Mouse (Mus musculus) G1E (cell line): ENCODE results near the gene Slc16a11.

Experiments used
- CTCF ChIP-seq: IDR thresholded peaks from 2 replicates; pipeline ENCODE4 v1.5.1; 2012; ENCODE audit warnings: low read depth, low read length, inconsistent platforms, mixed read lengths
- GATA1 ChIP-seq: IDR thresholded peaks from 2 replicates; pipeline ENCODE4 v1.6.1; 2012; ENCODE audit warnings: borderline replicate concordance, low read length, inconsistent platforms, mixed read lengths
- POLR2AphosphoS5 ChIP-seq: IDR thresholded peaks from 2 replicates; pipeline ENCODE4 v1.6.1; 2012; ENCODE audit warnings: low read depth, low read length, inconsistent platforms; ENCODE audit not compliant: insufficient replicate concordance
- TAL1 ChIP-seq: conservative IDR thresholded peaks from 2 replicates; pipeline ENCODE4 v1.6.1; 2012; ENCODE audit warnings: low read depth, low read length, inconsistent platforms, mixed read lengths

DNA sequence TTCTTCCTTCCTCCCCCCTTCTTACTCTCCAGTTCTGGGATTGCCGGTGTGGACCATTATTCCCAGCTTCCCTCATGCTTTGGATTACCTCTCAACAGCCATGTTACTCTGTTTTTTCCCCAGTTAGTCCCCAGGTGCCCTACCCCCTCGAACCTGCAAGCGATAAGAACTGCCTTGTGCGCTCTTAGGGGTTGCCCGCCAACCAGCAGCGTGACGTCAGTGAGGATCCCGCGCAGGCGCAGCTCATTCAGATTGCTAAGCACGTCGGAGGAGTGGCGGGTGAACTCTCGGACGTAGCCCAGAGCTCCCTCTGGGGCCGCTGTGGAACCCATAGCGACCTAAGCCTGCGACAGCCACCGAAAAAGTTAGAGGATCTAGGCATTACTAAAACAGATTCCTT, 16.3 kb downstream of the Slc16a11 start:
- TF ChIP-seq CTCF (no peak), GATA1 (no peak), POLR2AphosphoS5 (no peak), TAL1 (no peak)
